Mouse (Mus musculus) Patski (cell line): ENCODE results near the gene Pip5k1b. TPM values are rescaled to one million over a fixed set of nuclear protein-coding genes. Genes with fewer than 3 reads are reported as not detected.

Experiments
- ATAC-seq: fragments of 100-300 bp; one replicate; pipeline ENCODE4 v1.8.0; 2021
- CTCF ChIA-PET: fragments of 350-600 bp; sonication (Branson Sonifier 250); formaldehyde crosslinking; loops from one replicate; lab custom pipeline; 2022; ENCODE audit warnings: inconsistent platforms; lab: Charles Lee
- POLR2A ChIA-PET: fragments of 350-600 bp; sonication (Branson Sonifier 250); formaldehyde crosslinking; loops from one replicate; lab custom pipeline; 2022; ENCODE audit warnings: antibody characterized with exemption, inconsistent platforms; lab: Charles Lee
- DNase-seq: peaks from one replicate; pipeline ENCODE4 v3.0.0-alpha.2; 2011; ENCODE audit warnings: low read depth, low spot score
- H3K27me3 ChIP-seq: fragments of 371-371 bp; one replicate; pipeline ENCODE4 v1.5.1; 2021
- CTCF ChIP-seq: fragments of 100-300 bp; IDR thresholded peaks from one replicate; pipeline ENCODE4 v1.5.1; 2021
- in situ Hi-C: fragments of 300-500 bp; cut with MboI; formaldehyde crosslinking; loops from 3 replicates; pipeline ENCODE4 v1.11.1; 2018; ENCODE audit warnings: low pct_unique_long_range_greater_than_20kb, mixed read lengths
- polyA plus RNA-seq: library from polyadenylated mRNA; unstranded; gene quantifications from one replicate; pipeline ENCODE4 v1.2.3, GENCODE M21; 2021

Pip5k1b gene
- polyA plus RNA-seq, 1 experiment from 2014 or later, result 5.6 TPM

GRCm38 (mm10) chr19:24336370-24337076 lies 219.1 kb downstream of the Pip5k1b start:
- CTCF ChIA-PET, result no interaction called here
- no peak for ATAC-seq
- in situ Hi-C loops, result no loop called here
- H3K27me3 ChIP-seq, result peaks cover 13% of the 10 kb centered on the region
- DNase-seq, result no peak
- TF ChIP-seq CTCF, result no peak
- POLR2A ChIA-PET, result no interaction called here

DNA sequence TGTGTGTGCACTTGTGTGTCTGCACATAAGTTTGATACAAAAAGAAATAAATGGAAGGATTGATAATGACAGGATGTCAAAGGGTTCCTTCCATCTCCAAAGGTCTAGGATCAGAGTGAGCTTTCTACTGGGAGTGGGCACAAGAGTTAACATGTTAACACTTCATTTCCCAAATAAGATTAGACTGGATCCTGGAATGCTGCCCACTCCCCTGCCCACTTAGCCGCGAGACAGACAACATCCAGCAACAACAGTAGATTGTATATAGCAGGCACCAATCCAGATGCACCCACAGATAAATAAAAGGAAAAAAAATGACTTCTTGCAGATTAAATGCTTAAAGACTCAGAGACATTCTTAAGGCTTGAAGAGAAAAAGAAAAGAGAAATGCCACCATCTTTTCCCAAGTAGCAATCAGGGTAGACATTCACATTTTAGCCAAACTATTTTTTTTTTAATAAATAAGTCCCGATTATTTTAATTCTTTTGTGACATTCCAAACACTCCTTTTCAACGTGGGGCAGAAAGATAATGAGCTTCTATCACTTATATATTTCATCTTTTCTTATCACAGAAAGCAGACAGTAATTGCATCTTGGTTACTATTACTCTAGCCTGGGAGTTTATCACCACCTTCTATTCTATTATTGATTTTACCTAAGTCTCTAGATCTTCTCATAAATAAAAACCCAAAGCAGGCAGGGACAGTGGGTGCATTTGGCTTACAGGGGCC lies 219.9 kb downstream of the Pip5k1b start:
- TF ChIP-seq CTCF, result no peak
- peaks cover 13% of the 10 kb centered on the region for H3K27me3 ChIP-seq
- no peak for DNase-seq
- CTCF ChIA-PET, result interaction anchor here (1.1 kb wide), 1 partner anchor 17 kb away, joined by 4 read pairs; no protein-coding TSS in a partner anchor
- ATAC-seq, result no peak
- in situ Hi-C loops, result no loop called here
- POLR2A ChIA-PET, result interaction anchor here (0.6 kb wide), 1 partner anchor 65 kb away, joined by 3 read pairs; no protein-coding TSS in a partner anchor

DNA sequence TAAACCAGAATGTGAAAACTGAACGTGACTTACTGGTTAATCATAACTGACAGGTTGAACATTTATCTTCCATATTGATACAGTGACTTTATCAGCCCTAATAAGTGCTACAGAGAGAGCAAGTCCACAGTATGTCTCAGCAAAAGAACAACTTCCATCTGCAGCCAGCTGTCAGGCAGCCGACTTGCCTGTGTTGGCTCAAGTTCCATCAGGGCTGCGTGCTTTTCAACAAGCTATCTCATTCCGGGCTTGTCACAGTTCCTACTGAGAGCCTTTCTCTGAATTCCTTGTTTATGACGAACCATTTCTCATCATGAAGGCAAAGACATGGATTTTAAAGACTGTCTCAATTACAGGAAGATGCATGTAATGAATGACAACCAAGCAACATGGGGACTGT lies 222.7 kb downstream of the Pip5k1b start:
- in situ Hi-C loops, result no loop called here
- ChIA-PET POLR2A (no interaction called here), CTCF (interaction anchor here (0.8 to 0.9 kb wide), 2 partner anchors 10 to 254 kb away, joined by 3 to 4 read pairs; no protein-coding TSS in a partner anchor)
- ATAC-seq (no peak), DNase-seq (no peak)
- peaks cover 13% of the 10 kb centered on the region for H3K27me3 ChIP-seq
- TF ChIP-seq CTCF, result no peak

DNA sequence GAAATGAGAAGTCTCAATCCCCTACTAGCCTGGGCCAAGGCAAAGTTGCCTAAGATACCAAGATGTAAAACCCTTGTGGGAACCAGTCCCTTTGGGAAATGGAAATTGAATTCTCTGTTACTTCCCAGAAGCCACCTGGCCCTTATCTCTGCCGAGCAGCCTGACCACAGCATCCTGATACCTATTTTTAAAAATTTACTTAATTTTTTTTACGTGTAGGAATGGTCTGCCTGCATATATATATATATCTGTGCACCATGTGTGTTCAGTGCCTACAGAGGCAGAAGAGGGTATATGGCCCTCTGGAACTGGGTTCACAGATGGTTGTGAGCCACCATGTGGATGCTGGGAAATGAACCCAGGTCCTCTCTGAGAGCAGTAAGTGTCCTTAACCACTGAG lies 224.4 kb downstream of the Pip5k1b start:
- no peak for TF ChIP-seq CTCF
- ChIA-PET CTCF (no interaction called here), POLR2A (no interaction called here)
- DNase-seq (no peak), ATAC-seq (no peak)
- in situ Hi-C loops, result no loop called here
- peaks cover 13% of the 10 kb centered on the region for H3K27me3 ChIP-seq

DNA sequence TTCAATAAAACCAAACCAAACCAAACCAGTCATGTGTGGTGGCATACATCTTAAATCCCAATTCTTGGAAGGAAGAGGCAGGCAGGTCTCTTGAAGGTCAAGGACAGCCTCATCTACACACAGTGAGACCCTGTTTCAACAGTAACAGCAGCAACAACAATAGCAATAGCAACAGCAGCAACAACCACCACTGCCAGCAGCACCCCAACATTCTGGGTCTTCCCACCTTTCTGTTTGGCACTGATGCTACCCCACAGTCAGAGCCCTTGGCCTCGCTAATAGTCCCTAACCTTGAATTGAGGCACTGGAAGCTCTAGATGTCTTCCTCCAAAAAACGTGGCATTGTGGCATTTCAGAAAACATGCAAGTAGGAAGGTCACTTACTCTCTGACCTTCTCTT lies 225.3 kb downstream of the Pip5k1b start:
- no peak for TF ChIP-seq CTCF
- in situ Hi-C loops, result no loop called here
- H3K27me3 ChIP-seq, result peaks cover 12% of the 10 kb centered on the region
- ChIA-PET POLR2A (no interaction called here), CTCF (interaction anchor here (1.2 kb wide), 1 partner anchor 12 kb away, joined by 3 read pairs; no protein-coding TSS in a partner anchor)
- DNase-seq (no peak), ATAC-seq (no peak)

- ChIA-PET POLR2A (no interaction called here), CTCF (no interaction called here)
- peaks cover 3% of the 10 kb centered on the region for H3K27me3 ChIP-seq
- in situ Hi-C loops, result no loop called here
- ATAC-seq (no peak), DNase-seq (no peak)
- no peak for TF ChIP-seq CTCF
These were observed 227.8 kb downstream of the Pip5k1b start for GRCm38 (mm10) chr19:24327921-24328320.

DNA sequence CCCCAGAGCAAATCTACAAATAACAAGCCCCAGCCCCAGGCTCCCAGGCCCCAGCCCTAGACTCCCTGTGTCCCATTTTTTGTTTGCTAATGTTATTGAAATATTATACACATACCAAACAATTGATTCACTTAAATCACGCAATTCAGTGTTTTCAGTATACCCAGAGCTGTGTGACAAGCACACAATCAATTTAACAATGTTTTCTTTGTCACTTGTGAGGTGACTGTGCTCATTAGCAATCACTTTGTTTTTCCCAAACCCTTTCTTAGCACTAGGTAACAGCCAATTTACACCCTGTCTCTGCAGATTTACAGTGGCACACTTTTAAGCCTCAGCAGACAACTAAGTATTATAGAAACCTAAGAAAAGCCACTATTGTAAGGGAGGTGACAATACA lies 228.7 kb downstream of the Pip5k1b start:
- in situ Hi-C loops, result no loop called here
- TF ChIP-seq CTCF, result no peak
- ATAC-seq (no peak), DNase-seq (no peak)
- H3K27me3 ChIP-seq, result no peaks in the 10 kb centered on the region
- POLR2A ChIA-PET, result no interaction called here
- CTCF ChIA-PET, result no interaction called here

GRCm38 (mm10) chr19:24325692-24326091 lies 230.0 kb downstream of the Pip5k1b start:
- DNase-seq (no peak), ATAC-seq (no peak)
- ChIA-PET CTCF (no interaction called here), POLR2A (no interaction called here)
- in situ Hi-C loops, result no loop called here
- TF ChIP-seq CTCF, result no peak
- H3K27me3 ChIP-seq, result no peaks in the 10 kb centered on the region

DNA sequence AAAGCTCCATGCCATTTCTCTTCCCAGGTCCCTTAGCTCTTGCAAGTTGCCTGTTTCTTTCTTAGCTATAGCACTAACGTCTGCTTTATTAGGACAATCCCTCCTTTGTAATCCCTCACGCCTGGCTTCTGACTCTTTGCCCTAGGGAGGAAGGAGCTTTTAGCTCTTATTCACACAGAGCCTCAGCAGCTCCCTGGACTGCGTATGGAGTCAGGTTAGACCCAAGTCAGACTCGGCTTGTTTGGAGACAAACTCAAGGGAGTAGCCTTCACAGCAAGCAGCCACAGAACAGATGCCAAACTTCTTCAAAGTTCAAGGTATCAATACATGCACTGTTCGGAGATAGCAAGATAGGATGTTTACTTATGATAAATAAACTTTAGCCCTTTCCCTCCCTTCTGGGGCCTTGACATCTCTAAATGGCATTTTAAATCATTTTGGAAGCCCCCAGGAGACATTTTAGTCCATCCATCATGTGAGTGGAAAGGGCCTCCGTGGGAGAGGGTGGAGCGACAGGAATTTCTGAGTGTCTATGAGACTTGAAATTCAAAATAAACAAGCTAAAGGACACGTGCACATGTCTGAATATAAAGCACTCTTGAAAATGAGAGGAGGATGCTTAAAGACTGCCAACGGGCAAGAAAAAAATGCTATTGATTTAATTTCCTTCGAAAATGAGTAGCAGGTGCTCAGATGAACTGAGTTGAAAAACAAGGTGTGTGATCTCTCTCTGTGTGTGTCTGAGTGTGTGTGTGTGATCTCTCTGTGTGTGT lies 231.6 kb downstream of the Pip5k1b start:
- no peaks in the 10 kb centered on the region for H3K27me3 ChIP-seq
- no peak for ATAC-seq
- no peak for DNase-seq
- in situ Hi-C loops, result no loop called here
- TF ChIP-seq CTCF, result no peak
- ChIA-PET CTCF (interaction anchor here (1.1 kb wide), 1 partner anchor 18 kb away, joined by 3 read pairs; no protein-coding TSS in a partner anchor), POLR2A (no interaction called here)

DNA sequence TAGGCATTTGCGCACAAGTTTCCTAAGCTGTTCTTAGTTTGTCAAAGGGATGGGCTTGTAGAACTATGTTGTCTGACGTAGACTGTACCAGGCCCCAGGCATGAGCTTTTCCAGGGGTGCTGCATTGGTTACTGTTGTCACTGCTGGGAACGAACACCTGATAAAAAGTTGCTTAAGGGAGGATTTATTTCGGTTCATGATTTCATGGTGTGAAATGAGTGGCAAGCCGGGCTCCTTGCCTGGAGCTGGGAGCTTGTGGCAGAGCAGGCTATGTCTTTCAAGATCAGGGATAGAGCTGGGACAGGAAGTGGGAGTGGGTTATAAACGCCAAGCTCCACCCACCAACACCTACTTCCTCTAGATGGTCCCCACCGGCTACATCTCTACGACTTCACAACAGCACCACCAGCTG lies 233.8 kb downstream of the Pip5k1b start:
- no peak for ATAC-seq
- ChIA-PET CTCF (no interaction called here), POLR2A (no interaction called here)
- DNase-seq, result no peak
- TF ChIP-seq CTCF, result no peak
- no peaks in the 10 kb centered on the region for H3K27me3 ChIP-seq
- in situ Hi-C loops, result no loop called here
